Mouse (Mus musculus): ENCODE results near the gene Tectb.
A peak's percentile ranks its signal among the peaks of the same experiment; 100 is the strongest.

The Tectb gene

DNA sequence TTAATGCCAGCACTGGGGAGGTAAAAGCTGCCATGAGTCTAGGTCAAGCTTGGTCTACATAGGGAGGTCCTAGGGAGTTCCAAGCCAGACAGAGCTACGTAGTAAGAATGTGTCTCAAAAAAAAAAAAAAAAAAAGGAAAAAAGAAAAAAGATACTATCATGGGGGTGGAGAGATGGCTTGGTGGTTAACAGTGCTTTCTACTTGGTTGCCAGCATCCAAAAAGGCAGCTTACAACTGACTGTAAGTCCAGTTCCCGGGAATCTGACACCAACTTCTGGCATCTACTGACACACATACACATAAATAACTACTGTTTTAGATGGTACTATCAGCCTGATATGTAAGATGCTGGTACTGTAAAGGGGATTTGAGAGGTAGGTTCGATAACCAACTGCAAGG, 28.6 kb downstream of the Tectb start:
- DNase-seq (ENCODE audit: low spot score) = no peak

DNA sequence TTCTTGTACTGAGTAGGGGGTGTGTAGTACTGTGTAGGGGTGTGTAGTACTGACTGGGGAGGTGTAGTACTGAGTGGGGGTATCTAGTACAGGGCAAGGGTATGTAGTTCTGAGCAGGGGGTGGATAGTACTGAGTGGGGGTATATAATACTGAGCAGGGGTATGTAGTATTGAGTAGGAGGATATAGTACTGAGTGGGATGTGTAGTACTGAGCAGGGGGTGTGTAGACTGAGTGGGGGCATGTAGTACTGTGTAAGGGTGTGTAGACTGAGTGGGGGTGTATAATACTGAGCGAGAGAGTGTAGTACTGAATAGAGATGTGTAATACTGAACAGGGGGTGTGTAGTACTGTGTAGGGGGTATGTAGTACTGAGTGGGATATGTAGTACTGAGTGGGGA, 31.2 kb downstream of the Tectb start:
- no peak for DNase-seq (ENCODE audit: low spot score)

DNA sequence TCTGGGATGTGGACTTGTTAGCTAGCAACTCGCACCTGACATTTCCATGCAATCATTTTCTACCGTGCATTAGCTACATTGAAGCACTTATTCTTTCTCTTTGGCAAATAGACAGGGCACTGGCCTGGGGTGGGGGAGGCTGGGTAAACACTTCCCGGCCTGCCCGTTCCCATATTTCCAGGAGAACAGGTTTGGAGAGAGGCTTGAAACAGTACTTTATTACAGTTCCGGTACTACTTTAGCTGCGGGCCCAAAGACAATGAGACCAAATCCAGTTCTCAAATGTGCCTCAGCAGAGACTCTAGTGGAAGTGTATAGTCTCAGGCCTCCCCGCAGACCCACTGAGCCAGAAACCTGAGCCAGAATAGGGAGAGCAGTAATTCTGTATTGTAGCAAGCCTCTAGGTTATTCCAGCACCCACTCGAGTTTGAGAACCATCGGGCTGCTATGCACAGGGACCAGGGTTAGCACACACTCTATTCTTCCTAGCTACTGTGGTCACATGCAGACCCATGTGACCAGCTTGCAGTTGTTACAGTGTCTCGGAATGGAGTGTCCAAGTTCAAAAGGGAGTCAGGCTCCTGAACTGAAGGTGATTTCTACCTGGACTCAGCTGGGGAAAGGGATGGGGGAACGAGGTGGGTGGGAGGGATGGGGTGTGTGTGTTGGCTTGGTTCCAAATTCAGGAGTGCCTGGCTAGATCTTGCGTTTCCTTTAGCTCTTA, 33.2 kb downstream of the Tectb start:
- DNase-seq (ENCODE audit: low spot score) = peak; percentile 38

DNA sequence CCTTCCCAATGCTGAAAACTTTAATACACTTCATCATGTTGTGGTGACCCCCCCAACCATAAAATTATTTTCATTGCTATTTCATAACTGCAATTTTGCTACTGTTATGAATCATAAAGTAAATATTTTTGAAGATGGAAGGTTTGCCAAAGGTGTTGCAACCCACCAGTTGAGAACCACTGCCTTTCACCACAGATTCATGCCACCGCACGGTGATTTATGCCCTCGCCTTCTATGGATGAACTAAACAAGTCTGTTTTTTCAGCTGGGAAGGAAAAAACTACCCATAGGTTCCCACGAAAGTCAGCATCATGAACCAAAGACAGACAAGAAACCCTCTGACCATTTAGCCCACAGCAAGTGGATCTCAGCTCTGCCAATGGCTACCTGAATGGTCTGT, 36.3 kb downstream of the Tectb start:
- DNase-seq (ENCODE audit: low spot score) = no peak

DNA sequence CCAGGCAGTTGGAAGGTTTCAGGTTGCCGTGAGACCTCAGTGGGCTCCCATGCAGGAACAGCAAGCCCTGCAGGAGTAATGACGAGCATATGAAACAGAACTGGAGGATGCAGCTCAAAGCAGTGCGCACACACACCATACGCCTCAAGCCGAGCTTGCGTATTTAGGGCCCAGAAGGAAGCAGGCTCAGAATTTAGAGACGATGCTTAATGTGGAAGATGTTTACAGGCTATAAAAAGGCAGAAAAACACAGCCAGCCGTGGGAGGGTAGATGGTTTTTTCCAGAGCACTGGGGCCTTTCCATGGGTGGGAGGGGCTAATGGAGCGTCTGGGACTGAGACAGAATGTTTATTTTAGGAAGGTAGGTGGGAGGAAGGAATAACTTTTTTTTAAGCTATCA, 36.8 kb downstream of the Tectb start:
- DNase-seq (ENCODE audit: low spot score) = no peak

DNA sequence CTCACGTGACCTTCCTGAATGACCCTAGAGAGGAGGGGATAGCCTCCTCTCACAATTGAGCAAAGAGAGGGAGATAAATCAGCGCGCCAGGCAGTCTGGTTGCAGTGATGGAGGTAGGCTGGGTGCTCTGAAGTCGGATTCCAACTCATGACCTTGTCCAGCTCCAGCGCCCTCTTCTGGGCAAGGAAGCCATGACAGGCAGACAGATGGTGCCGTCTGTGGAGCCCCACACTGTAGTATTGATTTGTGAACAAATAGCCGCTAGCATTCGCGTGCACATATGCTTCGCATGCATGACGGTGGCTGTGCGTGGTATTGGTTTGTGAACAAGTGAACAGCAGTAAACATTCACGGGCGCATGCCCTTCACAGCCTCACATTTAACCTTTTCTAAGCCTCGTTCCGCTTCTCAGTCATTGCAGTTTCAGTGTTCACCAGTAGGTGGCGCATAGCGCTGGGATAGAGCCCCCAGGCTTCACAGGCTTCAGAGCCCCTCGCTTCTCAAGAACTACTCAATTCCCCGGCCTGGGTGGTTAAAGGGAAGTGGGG, 37.7 kb downstream of the Tectb start:
- DNase-seq (ENCODE audit: low spot score) = peak; percentile 82

DNA sequence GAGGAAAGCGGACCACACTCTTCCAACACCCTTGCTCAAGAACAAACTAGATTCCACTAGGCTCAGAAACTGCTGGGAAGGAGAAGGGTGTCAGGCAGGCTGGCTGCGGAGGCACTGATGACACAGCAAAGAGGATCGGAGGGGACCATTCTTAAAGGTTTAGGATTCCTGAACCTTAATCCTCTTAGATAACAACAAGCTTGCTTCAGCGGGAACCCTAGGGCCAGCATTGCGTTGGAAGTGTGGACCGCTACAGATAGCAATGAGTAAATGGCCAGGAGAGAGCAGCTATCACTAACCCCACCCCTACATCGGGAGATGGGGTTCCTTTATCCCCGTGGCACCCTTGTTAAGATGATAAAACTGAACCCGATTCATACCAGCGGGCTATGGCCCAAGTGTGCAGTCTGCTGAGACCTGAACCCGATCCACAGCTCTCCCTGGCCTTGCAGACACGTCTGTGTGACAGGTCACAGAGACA, 38.2 kb downstream of the Tectb start:
- DNase-seq (ENCODE audit: low spot score) = no peak

DNA sequence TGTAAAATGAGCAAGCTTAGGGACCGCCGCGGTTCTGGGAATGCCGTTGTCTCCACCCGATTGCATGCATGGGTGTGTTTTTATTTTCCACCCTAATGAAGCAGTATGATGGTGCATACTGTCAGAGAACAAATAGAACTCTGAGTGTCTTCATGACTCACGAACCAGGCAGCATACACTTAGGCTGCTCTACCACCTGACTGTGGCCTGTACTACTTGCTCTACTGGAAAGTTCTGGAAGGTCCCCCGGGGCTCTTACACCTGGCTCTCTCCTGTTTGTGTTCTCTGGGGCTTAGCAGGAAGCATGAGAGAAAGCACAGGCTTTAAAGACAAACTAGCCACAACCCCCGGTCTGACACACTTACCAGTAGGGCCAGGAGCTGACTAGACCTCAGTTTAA, 38.8 kb downstream of the Tectb start:
- DNase-seq (ENCODE audit: low spot score) = no peak

DNA sequence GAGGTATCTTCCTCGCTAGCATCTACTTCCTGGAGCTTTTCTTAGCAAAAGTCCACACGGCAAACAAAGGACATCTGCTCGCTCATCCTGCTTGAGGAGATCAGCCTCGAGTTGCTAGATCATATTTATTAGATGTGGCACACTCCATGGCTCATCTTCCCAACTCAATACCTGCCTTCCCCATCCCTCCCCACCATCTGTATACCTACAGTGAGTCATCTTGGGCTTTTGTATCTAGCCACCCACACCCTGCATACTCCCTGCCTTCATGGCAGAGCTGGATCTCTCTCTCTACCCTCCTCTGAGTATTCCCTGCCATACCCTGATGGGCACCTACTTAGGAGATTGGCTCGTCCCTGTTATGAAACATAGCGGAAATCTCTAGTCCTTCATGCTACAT, 40.7 kb downstream of the Tectb start:
- no peak for DNase-seq (ENCODE audit: low spot score)

DNA sequence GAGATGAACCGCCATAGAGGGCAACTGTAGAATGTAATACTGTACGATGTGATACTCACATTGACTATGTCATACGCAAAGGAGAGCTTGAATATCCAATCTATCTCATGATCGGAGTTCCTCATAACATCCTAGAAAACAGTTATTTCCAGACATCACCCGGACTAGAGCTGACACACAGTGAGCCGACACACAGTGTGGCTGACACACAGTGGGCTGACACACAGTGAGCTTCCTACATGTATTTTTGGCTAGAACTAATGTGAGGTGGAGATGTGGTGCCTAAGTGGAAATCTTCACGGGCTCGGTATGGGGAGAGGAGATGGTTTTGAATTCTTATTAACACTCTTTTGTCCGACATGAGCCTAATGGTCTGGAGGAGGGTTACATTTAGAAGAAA, 41.7 kb downstream of the Tectb start:
- no peak for DNase-seq (ENCODE audit: low spot score)

DNA sequence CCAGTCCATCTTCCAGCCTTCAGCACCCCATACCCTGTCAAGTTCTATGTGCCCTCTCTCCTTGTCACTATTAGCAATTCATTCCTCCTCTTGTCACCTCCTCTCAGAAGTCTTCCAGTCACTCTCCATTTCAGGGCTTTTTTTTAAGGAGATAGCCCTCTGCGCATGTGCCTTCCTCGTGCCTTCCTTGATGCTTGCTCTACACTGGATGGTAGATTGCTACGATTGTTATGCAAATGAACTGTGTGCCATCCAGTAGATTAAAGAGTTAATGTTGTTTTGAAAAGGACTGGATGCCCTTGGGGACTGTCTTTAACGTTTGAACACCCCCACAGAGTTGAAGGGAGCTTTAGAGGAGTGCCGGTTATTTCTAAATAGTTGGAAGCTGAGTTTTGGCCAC, 46.1 kb downstream of the Tectb start:
- no peak for DNase-seq (ENCODE audit: low spot score)

DNA sequence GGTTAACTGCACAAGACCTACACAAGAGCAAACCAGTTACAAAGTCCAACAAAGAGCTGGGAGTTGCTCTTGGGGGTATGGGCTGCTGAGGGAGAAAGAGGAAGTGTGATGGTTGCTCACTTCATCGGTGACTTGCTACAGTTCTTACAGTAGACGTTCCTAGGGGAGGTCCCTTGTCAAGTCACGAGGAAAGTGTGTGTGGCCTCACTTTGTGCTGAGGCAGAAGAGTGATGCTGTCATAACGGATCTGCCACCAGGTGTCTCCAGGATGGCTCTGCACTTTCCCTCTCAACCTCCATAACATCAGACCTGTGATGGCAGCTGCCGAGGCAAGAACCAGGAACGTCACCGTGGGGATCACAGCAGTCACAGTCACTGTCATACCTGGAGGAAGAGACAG, 46.6 kb downstream of the Tectb start:
- no peak for DNase-seq (ENCODE audit: low spot score)

DNA sequence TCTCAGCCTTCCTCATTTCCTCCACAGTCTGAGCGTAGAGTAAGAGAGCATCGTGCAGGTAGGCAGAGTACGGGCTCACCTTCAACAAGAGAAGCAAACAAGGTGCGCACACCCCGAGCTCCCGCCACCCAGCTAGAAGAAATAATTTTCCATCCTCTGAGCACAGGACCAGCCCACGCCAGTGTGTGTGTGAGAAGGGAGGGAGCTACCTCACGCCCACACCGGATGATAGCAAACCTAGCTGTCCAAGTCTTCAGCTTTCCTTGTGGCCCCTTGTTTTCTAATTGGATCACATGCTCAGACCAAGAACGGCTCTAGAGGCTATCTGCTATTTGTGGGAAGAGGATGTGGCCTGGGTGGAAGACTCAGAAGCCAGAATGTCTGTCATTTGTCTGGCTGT, 50.5 kb downstream of the Tectb start:
- no peak for DNase-seq (ENCODE audit: low spot score)

DNA sequence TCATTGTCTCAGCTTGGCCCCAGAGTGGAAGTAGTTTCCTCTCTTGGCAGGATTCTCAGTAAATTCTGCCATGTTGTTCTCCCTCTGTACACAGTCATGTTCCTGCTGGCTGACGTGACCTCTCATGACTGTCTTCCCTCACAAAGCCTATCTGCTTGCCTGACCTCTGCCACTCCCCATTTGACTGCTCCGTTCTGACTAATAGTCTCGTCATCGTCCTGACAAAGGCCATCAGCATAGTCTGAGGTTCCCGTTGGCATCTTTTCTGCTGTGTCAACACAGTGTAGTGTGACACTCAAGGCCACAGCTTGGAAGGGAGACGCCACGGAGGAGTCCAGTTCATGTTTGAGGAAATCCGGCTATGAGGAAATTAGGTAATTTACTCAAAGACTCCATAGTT, 51.6 kb downstream of the Tectb start:
- no peak for DNase-seq (ENCODE audit: low spot score)

DNA sequence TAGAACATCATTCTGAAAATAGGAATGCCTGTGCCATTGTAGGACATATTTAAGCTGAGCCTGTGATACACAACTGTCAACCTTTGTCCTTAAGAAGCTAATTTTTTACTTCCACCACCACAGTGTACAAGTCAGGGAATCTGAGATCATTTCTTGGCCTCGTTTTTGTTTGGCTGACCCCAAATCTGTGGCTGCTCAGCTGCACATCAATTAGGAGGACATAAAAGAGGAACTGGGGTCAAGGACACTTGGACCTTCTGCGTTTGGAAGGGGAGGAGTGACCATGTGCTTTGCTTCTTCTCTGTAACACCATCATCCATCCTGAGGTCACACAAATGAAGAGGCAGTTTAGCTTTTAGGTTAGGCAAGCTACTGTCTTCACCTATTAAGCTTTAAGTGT, 55.5 kb downstream of the Tectb start:
- no peak for DNase-seq (ENCODE audit: low spot score)

DNA sequence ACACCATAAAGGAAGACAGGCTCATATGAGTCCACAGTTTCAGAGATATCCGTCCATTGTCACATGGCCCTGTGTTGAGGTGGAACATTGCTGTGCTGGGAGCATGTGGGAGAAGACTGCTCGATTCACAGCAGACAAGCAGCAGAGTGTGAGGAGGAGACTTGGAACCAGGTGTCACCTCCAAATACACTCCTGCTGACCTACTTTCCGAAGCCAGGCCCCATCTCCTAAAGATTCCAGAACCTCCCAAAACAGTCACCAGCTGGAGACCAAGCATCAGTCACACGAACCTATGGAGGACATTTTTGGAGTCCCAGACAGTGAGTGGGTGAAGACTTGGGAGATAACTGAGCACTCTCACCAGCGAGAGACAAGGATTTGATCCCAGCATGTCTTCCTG, 56.0 kb downstream of the Tectb start:
- DNase-seq (ENCODE audit: low spot score) = no peak

DNA sequence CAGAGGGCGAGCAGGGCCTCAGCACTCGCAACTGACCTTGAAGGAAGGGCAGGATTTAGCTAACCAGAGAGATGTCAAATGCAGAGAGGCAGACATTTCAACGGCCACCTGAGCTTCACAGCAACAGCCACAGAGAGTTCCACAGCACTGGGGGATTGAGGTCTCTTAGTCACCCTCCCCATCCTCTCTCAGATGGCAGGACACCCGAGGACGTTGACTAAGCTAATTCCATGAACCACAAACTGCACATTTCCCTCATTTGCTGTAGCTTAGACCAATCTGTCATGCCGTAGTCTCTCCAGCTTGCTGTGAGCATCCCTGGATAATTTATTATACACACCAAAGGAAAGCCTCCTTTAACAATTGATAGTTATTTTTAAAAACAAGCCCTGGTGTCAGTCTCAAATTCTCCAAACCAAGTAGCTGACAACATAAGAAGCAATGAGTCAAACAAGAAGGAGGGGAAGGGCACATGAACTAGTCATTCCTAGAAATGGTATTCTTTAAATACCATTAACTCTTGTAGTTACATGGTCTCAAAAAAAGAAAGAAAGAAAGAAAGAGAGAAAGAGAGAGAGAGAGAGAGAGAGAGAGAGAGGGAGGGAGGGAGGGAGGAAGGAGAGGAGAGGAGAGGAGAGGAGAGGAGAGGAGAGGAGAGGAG, 59.4 kb downstream of the Tectb start:
- DNase-seq (ENCODE audit: low spot score) = no peak

DNA sequence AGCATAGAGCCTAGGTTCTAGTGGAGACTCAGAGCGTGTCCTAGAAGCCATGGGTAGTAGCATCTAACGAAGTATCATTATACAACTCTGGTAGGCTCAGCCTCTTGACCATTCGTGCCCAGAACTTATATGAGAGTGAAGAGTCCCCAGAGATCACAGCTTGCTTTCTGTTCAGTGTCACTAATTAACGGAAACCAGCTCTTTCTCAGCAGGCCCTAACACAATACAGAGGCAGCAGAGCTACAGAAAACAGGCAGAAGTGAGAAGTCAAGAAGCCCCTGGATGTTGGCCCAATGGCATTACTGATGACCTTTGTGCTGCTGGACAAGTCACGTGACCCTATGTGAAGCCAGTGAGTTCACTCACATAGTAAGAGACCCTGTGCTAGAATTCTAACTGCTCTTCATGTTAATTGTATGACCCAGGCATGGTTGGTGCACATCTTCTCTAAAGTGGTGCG, 60.7 kb downstream of the Tectb start, which contains the start of gene Gucy2g:
Gene Gucy2g (minus strand): TSS at position 51 of the 460 bp plus-strand sequence.
- DNase-seq (ENCODE audit: low spot score) = no peak

DNA sequence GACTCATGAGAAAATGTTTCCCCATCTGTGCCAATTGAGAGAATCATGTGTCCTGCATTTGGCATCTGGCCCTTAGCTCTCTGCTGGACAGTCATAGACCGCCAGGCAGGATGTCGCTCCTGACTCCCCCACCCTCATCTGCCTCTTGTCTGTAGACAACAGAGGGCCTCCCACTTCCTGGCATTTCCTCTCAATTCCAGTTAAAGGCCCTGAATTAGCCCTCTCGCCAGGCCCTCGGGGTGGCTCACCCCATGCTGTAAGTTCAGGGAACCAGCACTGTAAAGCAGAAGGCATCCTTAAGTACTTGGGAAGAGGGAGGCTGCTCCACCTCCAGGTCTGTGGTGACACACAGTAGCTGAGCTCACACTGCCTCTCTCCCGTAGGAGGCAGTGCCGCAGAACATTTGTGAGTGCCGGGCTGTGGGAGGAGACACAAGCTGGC, 64.3 kb downstream of the Tectb start:
- no peak for DNase-seq (ENCODE audit: low spot score)
